Mouse (Mus musculus): ENCODE measurements around the gene Pcdh15.

Gene Pcdh15

DNA sequence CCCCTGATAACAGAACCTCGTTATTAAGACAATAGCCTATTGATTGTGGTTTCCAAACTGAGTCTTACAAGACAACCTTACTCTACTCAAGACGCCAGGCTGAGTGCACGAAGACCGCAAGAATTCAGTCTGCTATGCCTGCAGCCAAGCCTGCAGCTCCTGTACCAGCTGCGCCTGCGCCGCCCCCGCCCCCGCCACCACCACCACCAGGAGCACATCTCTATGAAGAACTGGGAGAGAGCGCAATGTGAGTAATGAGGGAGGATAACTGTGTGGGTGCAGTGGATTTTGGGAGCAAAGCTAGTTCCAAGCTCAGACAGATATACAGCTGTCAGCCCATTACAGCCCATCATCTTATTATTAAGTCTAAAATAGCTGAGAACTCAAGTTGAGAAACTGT lies 1527.5 kb downstream of the Pcdh15 start:
- in situ Hi-C loops (cut with MboI; ENCODE audit: low pct_unique_long_range_greater_than_20kb in 1 of 2, low sequenced_read_pairs in 2 of 2, unreplicated experiment in 1 of 2) = no loop called here

DNA sequence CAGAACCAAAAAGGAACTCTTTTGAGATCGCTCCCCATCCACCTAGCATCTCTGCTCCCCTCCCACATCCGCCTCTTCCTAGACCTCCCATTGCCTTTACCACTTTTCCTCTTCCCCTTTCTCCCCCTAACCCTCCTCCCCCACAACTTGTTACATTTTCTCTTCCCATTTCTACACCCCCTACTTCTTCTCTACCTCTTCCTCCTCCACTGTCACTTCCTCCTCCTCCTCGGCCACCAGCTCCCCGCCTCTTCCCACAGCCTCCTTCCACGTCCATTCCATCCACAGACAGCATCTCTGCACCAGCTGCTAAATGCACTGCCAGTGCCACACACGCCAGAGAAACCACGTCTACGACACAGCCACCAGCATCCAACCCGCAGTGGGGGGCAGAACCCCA lies 1532.2 kb downstream of the Pcdh15 start:
- in situ Hi-C loops (cut with MboI; ENCODE audit: low pct_unique_long_range_greater_than_20kb in 1 of 2, low sequenced_read_pairs in 2 of 2, unreplicated experiment in 1 of 2) = no loop called here

DNA sequence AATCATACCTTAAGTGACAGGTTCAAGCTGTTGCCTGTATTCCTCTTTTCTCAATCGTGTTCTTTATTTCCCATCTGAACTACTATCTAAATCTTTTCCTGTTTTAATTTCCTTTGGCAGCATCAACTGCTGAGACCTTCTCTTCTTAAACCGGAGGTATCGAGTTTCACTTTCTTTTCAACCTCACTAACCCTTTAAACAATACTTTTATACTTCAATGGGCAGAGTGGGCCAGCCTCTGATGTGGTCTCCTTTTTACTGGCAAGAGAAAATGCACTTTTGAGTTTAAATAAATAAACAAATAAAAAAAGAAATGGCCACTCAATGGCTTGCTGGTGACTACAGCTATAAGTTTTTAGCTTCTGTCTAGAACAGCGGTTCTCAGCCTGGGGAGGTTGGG lies 1537.9 kb downstream of the Pcdh15 start:
- in situ Hi-C loops (cut with MboI; ENCODE audit: low pct_unique_long_range_greater_than_20kb in 1 of 2, low sequenced_read_pairs in 2 of 2, unreplicated experiment in 1 of 2) = no loop called here

DNA sequence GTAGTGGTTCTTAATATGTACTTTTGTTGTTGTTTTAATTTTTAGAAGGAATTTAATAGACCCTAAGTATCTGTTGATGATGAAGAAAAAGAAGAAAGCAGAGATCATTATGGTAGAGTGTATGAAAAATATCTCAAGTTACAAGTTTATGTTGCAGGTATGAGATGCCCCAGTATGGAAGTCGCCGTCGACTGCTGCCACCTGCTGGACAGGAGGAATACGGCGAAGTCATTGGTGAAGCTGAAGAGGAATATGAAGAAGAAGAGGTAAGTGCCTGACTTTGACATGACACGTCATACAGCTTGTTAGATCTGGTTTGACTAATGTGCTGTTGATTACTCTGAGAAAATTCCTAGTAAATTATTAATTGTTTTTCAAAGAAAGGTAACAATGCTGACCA lies 1543.0 kb downstream of the Pcdh15 start:
- in situ Hi-C loops (cut with MboI; ENCODE audit: low pct_unique_long_range_greater_than_20kb in 1 of 2, low sequenced_read_pairs in 2 of 2, unreplicated experiment in 1 of 2) = no loop called here

GRCm38 (mm10) chr10:74663171-74663570 lies 1564.0 kb downstream of the Pcdh15 start:
- in situ Hi-C loops (cut with MboI; ENCODE audit: low pct_unique_long_range_greater_than_20kb in 1 of 2, low sequenced_read_pairs in 2 of 2, unreplicated experiment in 1 of 2) = no loop called here

DNA sequence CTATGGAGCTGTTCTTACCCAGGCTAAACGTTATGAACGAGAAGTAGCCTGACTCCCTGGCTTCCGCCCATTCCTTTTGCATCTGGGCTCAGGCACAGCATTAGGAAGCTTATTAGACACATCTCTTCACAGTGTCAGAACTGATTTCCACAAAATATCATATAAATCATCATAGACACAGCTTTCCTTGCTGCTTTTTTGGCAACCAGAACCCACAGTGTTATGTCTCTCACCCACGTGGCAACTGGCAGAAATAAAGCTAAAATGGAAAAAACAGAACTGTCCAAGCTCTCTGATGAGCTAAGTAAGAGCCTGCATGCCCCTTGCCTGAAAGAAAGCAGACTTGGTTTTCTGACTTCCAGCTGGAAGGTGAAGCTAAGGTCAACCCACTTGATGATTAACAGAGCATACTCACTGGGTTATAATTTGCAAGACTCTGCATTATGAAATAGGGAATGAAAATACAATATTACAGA lies 1580.9 kb downstream of the Pcdh15 start:
- in situ Hi-C loops (cut with MboI; ENCODE audit: low pct_unique_long_range_greater_than_20kb in 1 of 2, low sequenced_read_pairs in 2 of 2, unreplicated experiment in 1 of 2) = no loop called here

- in situ Hi-C loops (cut with MboI; ENCODE audit: low pct_unique_long_range_greater_than_20kb in 1 of 2, low sequenced_read_pairs in 2 of 2, unreplicated experiment in 1 of 2) = no loop called here
Observed at GRCm38 (mm10) chr10:74680559-74680958, 1581.4 kb downstream of the Pcdh15 start.

All from mouse embryonic stem cell (cell line).